ENCODE assay signal across 8 mouse cellular contexts in genomic region chr17:46297364-46298219, GRCm38 (mm10). TPM values are rescaled to one million over a fixed set of nuclear protein-coding genes. Genes with fewer than 3 reads are reported as not detected.
DNase-seq lines count a peak whose midpoint lies in the region; ATAC-seq and TF ChIP-seq lines count a peak whose summit lies in the region.

Gene Dlk2, plus strand, starts transcription at chr17:46297421.

- intact Hi-C loops in gastrocnemius, adult 2 months (cut with DNase I), result loop anchor here (1.0 kb wide), 1 partner anchor 31 kb away; no protein-coding TSS in a partner anchor
- intact Hi-C loops in gastrocnemius, postnatal 36 days (cut with DNase I), result loop anchor here (1.0 kb wide), 1 partner anchor 31 kb away; no protein-coding TSS in a partner anchor

- H3K4me3 ChIP-seq in gastrocnemius, adult 2 months, result peak within 1 kb of the TSS; percentile 78
- H3K4me3 ChIP-seq in hindbrain, embryonic 15.5 days, result peak within 1 kb of the TSS; percentile 88
- peak within 1 kb of the TSS; percentile 59 for H3K4me3 ChIP-seq in liver, embryonic 11.5 days (ENCODE audit: low read depth, low read length)

- H3K9ac ChIP-seq in hindbrain, embryonic 15.5 days, result peak within 1 kb of the TSS; percentile 90
- H3K9ac ChIP-seq in liver, embryonic 11.5 days (ENCODE audit: low read depth, low read length), result peak within 1 kb of the TSS; percentile 25; the same call in 1 of the 2 replicates

- H3K4me1 ChIP-seq in hindbrain, embryonic 15.5 days (replicated peaks), result peaks cover 25% of the 10 kb centered on the region
- H3K4me1 ChIP-seq in liver, embryonic 11.5 days (replicated peaks; ENCODE audit: control insufficient read depth, insufficient read depth, low read length), result peaks cover 9% of the 10 kb centered on the region

- H3K36me3 ChIP-seq in hindbrain, embryonic 15.5 days, result 0 out of 2 replicates have a peak, but pooled peaks cover 2% of the 10 kb centered on the region
- no peaks in the 10 kb centered on the region for H3K36me3 ChIP-seq in liver, embryonic 11.5 days (ENCODE audit: control insufficient read depth, insufficient read depth, low read length)

- TF ChIP-seq CTCF in gastrocnemius, adult 2 months (IDR thresholded peaks at IDR 0.05), result no peak

- peak within 1 kb of the TSS; percentile 6; the same call in 1 of the 2 replicates for H3K27ac ChIP-seq in gastrocnemius, adult 2 months
- H3K27ac ChIP-seq in hindbrain, embryonic 15.5 days (replicated peaks), result peak within 1 kb of the TSS; percentile 90
- H3K27ac ChIP-seq in liver, embryonic 11.5 days (ENCODE audit: low read depth, low read length), result no peak within 1 kb of the TSS

- H3K9me3 ChIP-seq in hindbrain, embryonic 15.5 days, result no peaks in the 10 kb centered on the region
- H3K9me3 ChIP-seq in liver, embryonic 11.5 days (ENCODE audit: control insufficient read depth, low read length), result no peaks in the 10 kb centered on the region

- WGBS in hindbrain, embryonic 15.5 days, result under 1% methylated on average over 71 of the region's 86 CpGs
- 1% methylated on average over 78 of the region's 86 CpGs for WGBS in liver, embryonic 11.5 days

- peak; percentile 16 for DNase-seq in gastrocnemius, adult 2 months
- DNase-seq in gastrocnemius, postnatal 36 days, result no peak
- peak; percentile 50 for DNase-seq in CD4-positive, CD25-positive, alpha-beta regulatory T cell, adult 2 months (ENCODE audit: low read depth, low spot score)
- peak; percentile 31 for DNase-seq in embryo, embryonic 9.5 days (ENCODE audit: extremely low spot score)
- DNase-seq in liver, embryonic 11.5 days (ENCODE audit: low spot score), result no peak
- peak; percentile 73 for DNase-seq in right cerebral cortex, postnatal 14 days
- DNase-seq in gastrocnemius, postnatal 10 days, result no peak

- peak within 1 kb of the TSS; percentile 89 for H3K4me2 ChIP-seq in hindbrain, embryonic 15.5 days
- H3K4me2 ChIP-seq in liver, embryonic 11.5 days, result peak within 1 kb of the TSS; percentile 91

- H3K27me3 ChIP-seq in hindbrain, embryonic 15.5 days, result peaks cover 22% of the 10 kb centered on the region
- H3K27me3 ChIP-seq in liver, embryonic 11.5 days (replicated peaks; ENCODE audit: control insufficient read depth, insufficient read depth, low read length), result peaks cover 56% of the 10 kb centered on the region

- ATAC-seq in hindbrain, embryonic 15.5 days (ENCODE audit: low FRiP score, low read depth), result peak; percentile 75
- ATAC-seq in liver, embryonic 11.5 days (replicated peaks; ENCODE audit: low FRiP score), result no peak

RNA-seq across cellular contexts. Expression of gene Dlk2, which starts in this region (rescaled TPM):
- total RNA-seq in gastrocnemius, adult 2 months (2021), result not detected
- total RNA-seq in gastrocnemius, postnatal 36 days (2021), result under 1 TPM in 1 of 2 experiments, not detected in 1; 0.49 TPM
- 22.3 and 25.5 TPM in 2 replicates for polyA plus RNA-seq in hindbrain, embryonic 15.5 days (2015; fragmentation: Nextera tagmentation; extraction: Ambion mirVana)
- 0.11 and 0.23 TPM in 2 replicates for polyA plus RNA-seq in liver, embryonic 11.5 days (2014; fragmentation: Nextera tagmentation; extraction: Ambion mirVana)
- total RNA-seq in gastrocnemius, postnatal 10 days (2021), result under 1 TPM; 0.35 to 0.79 TPM

Comparison
In these comparisons a context has a peak if more than half of its experiments do, and no peak if none do; other contexts are left out.
1. RNA of gene Dlk2 (polyA plus RNA-seq): 22.3 to 25.5 TPM in hindbrain, embryonic 15.5 days; 0.11 to 0.23 TPM in liver, embryonic 11.5 days; every median in the first group is over 10 times any median in the second.
2. Peak in DNase-seq, H3K4me3 ChIP-seq and H3K27ac ChIP-seq in gastrocnemius, adult 2 months; RNA of the gene not detected or under 1 TPM.
3. DNase-seq: peak in CD4-positive, CD25-positive, alpha-beta regulatory T cell, adult 2 months (single experiment), embryo, embryonic 9.5 days (single experiment) and right cerebral cortex, postnatal 14 days (single experiment); none in gastrocnemius, postnatal 36 days (0 of 2), liver, embryonic 11.5 days (single experiment) and gastrocnemius, postnatal 10 days (single experiment).
4. Peak in every context shown above with its lines, with median percentiles within 50 percentile points of each other: H3K4me3 ChIP-seq.